Mouse (Mus musculus): ENCODE results near the gene Trim63. TPM values are rescaled to one million over a fixed set of nuclear protein-coding genes. Genes with fewer than 3 reads are reported as not detected.
"Not testable (repeated sequence)": the region's sequence is repeated elsewhere in the genome, so short reads cannot be mapped to it uniquely, and the experiment has no call there.

The Trim63 gene
- 100 to 1,000 TPM; 195 to 199 TPM for total RNA-seq (2021)
- long read RNA-seq, experiment 1, transcript Trim63-202 (9 exons, 1,886 nt) = major isoform, 119 of 136 reads
- long read RNA-seq, experiment 1, partial matches to known transcripts = 8 of 136 reads
- long read RNA-seq, experiment 1, other reads (novel, unspliced or antisense) = 9 of 136 reads
- long read RNA-seq, experiment 2, transcript Trim63-202 (9 exons, 1,886 nt) = major isoform, 84 of 114 reads
- long read RNA-seq, experiment 2, partial matches to known transcripts = 24 of 114 reads
- long read RNA-seq, experiment 2, other reads (novel, unspliced or antisense) = 6 of 114 reads

DNA sequence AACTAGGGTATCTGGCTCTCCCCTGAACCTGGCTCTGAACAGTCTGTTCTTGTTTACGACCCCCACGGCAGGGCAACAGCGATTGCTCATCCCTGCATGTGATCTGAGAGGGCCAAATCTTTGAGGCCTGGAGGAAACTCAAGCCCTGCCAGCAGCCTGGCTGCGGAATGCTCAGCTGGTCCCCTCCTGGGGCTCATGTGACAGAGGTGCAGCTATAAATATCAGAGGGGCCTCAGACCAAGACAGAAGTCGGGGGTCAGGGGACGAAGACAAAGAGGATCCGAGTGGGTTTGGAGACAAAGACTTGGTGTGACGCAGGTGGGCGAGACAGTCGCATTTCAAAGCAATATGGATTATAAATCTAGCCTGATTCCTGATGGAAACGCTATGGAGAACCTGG is at the start of gene Trim63:
Gene Trim63, plus strand, starts transcription at position 245 of the 400 bp plus-strand sequence.
- peak; percentile 79 to 82 for DNase-seq

DNA sequence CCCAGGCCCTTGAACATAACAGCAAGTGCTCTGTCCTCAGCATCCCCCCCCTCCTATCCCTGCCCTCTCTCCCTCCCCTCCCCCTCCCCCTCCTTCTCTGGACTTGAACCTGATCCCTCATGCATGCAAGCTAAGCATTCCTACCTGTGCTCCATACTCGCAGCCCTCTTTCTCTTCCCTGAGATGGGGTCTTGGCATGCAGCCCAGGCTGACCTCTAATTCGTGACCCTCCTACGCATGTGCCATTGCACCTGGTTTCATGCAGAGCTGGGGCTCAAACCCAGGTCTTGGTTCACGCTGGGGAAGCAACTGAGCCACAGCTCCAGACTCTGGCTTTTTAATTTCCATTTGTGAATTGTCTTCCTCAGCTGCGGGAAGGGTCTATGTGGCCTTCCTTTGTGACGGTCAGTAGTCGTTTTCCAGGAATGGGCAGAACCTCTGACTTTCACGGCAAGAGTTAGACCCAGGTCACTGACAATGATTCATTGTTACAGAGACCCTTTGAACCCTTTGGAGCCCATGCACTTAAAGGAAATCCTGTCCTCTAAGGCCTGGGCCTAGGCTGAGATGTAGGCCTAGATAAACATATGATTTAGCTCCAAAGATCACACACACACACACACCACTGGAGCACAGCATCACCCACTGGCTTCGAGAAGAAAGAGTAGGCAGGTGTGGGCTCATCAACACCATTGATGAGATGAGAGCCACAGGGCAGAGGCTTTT is 48.9 kb upstream of the Trim63 start:
- DNase-seq = no peak

DNA sequence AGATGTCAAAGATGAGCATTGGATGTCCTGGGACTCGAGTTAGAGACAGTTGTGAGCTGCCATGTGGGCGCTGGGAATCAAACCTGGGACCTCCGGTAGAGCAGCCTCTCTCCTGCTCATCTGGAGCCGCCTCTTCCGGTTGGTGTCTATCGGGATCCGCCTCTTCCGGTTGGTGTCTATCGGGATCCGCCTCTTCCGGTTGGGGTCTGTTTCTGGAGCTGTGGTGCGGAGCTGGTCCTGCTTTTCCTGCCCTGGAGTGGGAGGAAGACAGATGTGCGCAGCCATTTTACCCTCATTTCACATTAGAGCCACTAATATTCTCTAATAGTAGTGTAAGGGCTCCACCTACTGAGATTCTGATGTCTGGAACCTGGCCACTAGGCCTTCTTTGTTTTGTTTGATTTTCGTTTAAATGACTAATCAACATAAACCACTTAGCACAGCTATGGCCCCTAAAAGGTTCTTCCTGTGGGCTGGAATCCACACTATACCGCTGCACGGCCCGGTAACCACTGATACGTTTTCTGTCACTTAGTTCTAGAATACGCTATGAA is 46.7 kb upstream of the Trim63 start:
- DNase-seq = no peak

DNA sequence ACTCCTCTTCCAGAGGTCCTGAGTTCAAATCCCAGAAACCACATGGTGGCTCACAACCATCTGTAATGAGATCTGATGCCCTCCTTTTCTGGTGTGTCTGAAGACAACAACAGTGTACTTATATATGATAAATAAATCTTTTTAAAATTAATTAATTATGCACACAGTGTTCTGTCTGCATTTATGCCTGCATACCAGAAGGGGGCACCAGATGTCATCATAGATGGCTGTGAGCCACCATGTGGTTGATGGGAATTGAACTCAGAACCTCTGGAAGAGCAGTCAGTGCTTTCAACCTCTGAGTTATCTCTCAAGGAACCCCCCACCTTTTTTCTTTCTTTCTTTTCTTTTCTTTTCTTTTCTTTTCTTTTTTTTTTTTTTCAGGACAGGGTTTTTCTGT is 45.3 kb upstream of the Trim63 start:
- DNase-seq = not testable (repeated sequence)

DNA sequence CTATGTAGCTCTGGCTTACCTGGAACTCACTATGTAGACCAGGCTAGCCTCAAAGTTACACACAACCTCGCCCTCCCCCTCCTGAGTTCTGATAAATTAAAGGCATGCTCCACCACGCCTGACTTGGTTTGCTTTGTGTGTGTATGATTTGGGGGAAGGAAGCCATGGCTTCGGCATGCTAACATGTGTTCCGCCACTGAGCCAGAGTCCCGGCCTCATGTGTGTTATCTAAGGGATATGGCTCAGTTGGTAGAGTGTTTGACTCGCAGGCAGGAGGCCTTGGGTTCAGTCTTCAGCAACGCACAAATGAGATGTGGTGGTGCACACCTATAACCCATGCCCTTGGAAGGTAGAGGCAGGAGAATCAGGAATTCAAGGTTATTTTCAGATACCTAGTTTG is 42.9 kb upstream of the Trim63 start:
- no peak for DNase-seq

DNA sequence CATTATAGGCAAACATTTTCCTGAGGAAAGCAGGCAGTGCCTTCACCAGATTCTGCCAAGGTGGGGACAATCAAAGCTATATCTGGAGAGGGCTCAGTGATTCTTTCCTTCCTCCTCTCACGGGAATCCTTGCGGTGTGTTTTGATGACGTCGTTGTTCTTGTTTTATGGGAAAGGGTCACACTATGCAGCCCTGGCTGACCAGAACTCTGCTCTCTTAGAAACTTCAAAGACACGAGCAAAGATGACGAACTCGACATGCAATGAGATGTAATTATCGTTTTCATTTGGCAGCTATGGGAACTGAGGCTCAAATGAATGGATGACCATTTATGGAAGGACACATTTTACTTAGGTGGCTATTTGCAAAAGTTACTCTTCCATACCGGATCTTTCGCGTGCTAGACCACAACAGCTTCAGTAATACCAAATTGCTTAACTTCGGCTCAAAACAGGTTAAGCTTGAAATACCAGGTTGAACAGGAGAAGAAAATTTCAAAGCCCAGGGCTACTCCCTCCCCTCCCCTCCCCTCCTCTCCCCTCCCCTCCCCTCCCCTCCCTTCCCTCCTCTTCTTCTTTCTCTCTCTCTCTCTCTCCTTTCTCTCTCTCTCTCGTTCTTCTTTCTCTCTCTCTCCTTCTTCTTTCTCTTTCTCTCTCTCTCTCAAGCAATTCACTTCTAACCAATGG is 42.0 kb upstream of the Trim63 start:
- no peak for DNase-seq

DNA sequence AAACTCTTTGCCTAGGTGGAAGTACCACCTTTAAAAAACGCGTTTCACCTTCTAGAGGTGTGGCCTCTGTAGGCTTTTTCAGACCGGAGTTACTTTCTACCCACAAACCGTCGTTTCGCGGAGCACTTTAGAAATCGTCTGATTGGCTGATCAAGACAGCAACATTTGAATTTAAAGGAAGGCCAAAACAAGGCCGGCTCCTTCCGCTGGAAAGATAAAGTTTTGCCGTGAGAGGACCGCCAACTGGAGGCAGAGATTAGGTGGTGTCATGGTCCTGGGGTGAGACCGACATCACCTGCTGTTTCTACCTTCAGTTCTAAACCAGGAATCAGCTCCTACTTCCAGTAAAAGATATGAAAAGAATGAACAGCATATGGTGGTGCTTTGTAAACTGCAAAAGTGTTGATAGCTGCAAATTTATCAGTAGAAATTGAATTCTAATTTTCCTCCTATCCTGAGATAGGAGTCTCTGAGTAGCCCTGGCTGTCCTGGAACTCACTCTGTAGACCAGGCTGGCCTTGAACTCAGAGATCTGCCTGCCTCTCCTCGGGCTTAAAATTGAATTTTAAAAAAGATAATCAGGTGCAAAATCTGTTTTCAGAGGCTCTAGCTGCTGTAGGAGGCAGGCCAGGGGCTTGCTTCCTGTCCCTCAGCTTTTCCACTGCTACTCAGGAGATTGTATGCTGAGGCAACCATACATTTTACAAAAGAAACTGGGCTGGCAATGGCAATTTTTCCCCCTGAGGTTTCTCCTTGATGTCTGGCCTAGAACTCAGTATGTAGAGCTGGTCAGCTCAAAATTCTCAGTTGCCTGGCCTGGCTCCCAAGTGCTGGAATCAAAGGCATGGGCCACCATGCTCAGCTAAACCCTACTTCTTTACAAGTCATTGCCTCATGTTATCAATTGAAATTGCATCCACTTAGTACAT is 41.2 kb upstream of the Trim63 start:
- DNase-seq = peak in 1 of 2 experiments; percentile 36

DNA sequence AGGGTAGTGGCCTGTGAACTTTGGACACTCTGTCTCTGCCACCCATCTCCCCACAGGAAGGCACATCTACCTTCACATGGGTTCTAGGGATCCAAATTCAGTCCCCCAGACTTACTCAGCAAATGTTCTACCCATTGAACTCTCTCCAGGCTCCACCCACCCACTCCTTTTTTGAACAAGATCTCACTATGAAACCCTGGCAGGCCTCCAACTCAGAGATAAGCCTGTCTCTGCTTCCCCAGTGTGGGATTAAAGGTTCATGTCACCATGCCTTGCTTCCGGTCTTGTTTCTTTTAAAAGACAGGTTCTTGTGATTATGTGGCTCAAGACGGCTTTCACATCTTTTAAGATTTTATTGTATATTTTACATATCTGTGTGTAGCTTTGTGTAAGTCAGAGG is 30.0 kb upstream of the Trim63 start:
- no peak for DNase-seq

DNA sequence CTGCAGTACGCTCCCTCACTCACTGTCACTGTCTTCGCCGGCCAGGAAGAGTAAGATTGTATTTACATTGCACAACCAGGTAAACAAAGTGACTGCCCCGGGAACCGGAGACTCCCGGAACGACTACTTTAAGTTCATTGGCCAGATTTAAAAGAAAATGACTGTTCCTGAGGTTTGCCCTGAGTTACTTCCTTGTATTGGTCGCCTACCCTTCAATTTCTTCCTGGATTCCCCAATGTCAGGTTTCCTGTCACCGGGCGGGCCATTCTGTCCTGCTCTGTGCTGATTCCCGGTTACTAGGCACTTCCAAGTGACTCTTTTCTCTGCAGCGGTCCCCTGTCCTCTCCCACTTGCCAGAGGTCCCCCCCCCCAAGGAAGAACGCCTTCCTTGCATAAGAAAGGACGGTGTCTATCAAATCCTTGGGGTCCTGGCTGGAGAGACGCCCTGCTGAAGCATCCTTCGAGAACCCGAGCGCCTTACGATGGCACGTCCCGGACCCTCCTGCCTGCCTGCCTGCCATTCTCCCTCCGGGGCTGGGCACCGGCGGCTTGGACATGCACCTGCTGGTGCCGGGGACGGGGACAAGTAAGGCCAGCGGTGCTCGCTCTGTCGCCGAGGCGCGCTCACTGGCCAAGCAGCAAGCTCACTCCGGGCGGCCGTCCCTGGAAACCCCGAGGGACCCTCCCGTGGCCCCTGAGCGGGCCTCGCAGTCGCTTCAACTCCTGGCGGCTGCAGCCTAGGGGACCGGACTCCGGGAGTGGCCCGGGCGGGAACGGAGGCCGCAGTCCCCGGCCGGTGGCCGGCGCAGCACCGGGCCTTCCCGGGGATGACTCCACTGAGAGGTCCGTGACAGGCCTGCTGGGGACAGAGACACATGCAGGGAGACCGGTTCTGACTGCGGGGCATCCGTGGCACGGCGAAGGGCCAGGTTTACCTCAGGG is 28.4 kb upstream of the Trim63 start:
- no peak for DNase-seq

DNA sequence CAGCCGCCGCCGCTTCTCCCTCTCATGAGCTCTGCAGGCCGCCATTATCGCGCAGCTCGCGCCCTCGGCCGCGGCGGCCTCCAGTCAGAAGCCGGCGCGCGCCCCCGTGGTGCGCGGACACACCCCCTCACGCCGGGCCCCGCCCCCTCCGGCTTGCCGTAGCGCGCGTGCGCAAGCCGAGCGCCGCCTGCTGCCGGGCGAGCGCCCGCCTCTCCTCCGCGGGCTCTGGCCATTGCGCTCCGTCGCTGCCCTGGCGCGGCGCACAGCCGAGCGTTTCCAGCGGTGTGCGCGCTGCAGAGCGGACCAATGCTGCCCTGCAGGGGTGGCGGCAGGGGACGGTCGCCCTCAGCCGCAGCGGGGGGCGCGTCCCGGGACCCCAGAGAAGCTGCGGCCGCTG is 27.8 kb upstream of the Trim63 start:
- DNase-seq = peak; percentile 96 to 98

DNA sequence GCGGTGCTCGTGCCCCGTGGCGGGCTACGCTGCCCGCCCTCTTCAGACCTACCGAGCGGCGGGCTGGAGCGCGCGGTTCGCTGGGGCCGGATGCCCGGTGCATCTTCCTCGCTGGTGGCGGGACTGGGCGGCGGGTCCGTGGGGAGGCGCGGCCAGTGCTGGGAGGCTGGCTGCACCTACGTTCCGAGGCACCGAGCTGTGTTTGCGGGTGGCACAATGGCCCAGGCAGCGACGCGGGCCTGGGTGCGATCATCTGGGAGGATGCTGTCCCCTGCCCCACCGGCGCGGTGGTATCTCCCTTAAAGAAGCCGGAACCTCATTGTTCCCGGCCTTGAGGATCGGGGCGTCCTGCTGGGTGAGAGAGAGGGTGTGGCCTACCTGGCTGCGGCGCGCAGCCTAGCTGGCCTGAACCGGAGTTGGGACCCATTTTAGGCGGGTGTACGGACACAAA is 27.3 kb upstream of the Trim63 start, which contains the start of gene Pdik1l:
Gene Pdik1l, minus strand, starts transcription at position 321 of the 451 bp plus-strand sequence.
- DNase-seq = peak; percentile 76 to 80

DNA sequence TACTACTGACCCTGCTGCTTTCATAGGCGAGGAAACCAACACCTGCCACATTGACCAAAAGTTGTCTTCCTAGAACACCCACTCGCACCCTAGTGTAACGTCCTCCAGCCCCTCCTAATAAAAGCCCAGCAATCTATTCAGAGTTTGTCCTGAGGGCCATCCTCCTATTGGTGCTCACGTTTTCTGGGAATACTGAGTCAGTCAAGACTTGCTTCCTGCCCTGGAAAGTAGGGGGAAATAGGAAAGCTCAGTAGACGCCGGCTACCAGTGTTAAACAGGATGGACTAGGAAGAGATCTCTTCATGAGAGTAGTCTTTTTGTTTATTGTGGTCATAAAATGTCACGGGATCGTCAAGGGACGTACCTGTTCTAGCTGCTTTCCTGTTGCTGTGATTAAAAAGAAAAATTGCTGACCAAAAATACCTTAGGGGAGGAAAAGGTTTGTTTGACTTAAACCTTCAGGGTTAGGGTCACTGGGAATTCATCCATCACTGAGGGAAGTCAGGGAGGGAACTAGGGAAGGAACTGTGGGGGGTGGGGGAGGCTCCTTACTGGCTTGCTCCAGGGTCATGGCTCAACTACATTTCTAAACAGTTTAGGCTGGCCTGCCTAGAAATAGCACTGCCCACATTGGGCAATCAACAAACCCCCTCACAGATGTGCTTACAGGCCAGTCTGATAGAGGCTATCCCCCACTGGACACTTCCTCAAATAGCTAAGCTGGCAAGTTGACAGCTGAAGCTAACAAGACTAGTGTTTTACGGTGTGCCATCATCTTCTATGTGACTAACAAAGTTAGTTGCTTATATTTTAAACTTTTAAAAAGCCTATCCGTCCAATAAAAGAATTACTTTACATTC is 26.3 kb upstream of the Trim63 start:
- peak in 1 of 2 experiments; percentile 28 for DNase-seq

DNA sequence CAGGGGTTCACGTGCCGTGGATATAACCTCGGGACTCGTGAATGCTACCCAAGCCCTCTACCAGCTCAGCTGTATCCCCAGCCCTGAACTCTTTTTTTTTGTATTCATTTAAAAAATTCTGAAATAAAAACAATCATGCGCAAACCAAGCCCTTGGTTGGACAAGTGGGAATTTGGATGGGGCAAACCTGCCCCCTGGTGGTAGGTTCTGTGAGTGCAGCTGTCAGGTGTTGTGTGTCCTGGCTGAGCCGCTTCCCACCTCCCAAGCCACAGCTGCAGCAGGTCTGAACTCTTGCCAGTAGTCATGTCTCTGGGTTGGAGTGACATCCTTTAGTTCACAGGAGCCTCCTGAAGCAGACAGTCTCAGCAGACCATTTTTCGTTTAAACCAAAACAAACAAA is 22.9 kb upstream of the Trim63 start:
- peak; percentile 65 to 89 for DNase-seq

DNA sequence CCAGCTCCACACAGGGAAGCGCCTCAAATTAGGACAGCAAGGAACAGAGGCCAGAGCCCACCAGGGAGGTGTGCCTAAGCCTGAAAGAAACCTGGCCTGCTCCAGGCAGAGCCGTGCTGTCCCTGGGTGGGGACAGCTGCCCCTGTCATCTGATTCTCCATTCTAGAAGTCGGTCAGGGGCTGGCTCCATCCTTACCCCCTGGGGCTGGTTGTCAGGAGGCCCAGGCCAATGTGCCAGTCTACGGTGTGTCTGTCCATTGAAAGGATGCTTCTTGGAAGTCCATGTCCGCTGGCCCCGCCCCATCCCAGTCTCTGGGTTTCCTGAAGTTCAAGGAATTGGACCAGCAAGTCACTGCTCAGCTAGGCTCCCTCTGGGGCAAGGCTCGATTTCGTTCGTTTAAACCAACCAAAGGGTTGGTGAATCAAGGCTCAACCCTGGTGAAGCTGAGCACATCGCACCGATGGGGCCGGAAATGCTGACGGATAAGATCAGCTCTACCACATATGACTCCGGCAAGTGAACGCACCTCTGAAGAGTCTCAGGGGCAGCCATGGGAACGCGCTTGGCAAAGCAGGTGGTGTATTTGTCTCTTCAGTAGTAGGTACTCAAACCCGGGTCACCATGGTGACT is 21.7 kb upstream of the Trim63 start:
- no peak for DNase-seq

DNA sequence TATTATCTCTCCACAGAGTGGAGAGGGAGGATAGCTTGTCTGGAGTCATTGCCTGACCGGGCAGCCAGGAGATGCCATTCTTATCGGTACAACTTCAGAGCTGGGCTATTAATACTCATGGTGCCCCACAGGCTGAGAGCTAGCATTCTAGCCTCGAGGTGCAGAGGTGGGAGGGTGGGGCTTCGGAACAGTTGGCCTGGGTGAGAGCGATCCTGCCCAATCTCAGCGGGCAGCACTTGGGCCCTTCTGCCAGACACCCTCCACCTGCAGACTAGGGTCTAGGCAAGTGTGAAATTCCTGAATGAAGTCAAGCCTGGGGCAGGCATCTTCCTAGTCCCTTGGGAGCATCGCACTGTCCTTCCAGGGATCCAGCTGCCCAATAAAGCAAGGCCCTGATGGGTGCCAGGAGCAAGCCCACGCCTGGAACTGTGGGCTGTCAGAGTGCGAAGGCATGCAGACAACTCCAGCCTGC is 21.2 kb upstream of the Trim63 start:
- DNase-seq = peak; percentile 59 to 84

DNA sequence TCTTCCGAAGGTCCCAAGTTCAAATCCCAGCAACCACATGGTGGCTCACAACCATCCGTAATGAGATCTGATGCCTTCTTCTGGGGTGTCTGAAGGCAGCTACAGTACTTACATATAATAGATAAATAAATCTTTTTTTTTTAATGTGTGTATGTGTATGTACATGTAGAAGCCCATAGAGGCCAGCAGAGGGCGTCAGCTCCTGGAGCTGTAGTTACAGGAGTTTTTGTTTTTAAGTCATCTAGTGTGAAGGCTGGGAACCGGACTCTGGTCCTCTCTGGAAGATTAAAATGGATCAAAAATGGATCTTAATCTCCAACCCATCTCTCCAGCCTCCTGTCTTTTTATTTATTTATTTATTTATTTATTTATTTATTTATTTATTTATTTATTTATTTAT is 18.8 kb upstream of the Trim63 start:
- DNase-seq = not testable (repeated sequence)

DNA sequence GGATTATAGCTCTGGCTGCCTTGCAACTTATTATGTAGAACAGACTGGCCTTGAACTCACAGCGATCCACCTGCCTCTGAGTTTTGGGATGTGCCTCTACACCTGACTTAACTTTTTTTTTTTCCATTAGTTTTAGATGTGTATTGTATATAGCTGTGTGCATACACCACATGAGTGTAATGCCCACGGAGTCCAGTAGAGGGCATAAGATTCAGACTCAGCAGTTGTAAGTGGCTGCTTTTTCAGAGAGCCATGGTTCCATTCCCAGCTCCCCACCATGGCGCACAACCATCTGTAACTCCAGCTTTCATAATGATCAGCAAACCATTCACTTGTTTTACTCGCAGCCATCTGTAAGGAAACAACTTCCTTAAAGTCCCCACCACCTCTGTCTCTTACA is 18.4 kb upstream of the Trim63 start:
- DNase-seq = no peak

DNA sequence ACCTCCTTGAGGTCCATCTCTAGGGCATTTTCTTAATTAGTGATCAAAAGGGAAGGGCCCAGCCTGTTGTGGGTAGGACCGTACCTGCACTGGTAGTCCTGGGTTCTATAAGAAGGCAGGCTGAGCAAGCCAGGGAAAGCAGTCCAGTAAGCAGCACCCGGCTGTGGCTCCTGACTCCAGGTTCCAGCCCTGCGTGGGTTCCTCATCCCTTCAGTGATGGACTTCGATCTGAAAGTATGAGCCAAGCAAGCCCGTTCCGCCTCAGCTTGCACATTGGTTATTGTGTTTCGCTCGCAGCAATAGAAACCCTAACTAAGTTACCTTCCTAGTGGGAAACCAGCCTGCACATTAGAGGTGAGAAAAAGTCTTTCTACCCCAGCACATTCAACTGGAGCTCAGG is 17.6 kb upstream of the Trim63 start:
- no peak for DNase-seq

Measured in heart, adult 18-20 months (tissue).